Mouse (Mus musculus) embryonic facial prominence, embryonic 12.5 days (tissue): ENCODE results near the gene Ttf1. TPM values are rescaled to one million over a fixed set of nuclear protein-coding genes. Genes with fewer than 3 reads are reported as not detected.
"Not testable (repeated sequence)": the region's sequence is repeated elsewhere in the genome, so short reads cannot be mapped to it uniquely, and the experiment has no call there.

Experiments used
- ATAC-seq: fragments of 200-750 bp; cut with Nextera tagmentation; 2 replicates; pipeline ENCODE4 v1.8.0; 2017; ENCODE audit not compliant: insufficient number of reproducible peaks, insufficient read depth, low FRiP score, low TSS enrichment
- H3K27ac ChIP-seq: fragments of 300-500 bp; sonication (generic); 2 replicates; pipeline ENCODE4 v1.5.1; 2016; ENCODE audit warnings: mild to moderate bottlenecking
- H3K27me3 ChIP-seq: fragments of 300-500 bp; sonication (generic); 2 replicates; pipeline ENCODE4 v1.6.1; 2016; ENCODE audit warnings: mild to moderate bottlenecking, moderate library complexity
- H3K36me3 ChIP-seq: fragments of 300-500 bp; sonication (generic); 2 replicates; pipeline ENCODE4 v1.6.1; 2016; ENCODE audit warnings: mild to moderate bottlenecking
- H3K4me1 ChIP-seq: fragments of 300-500 bp; sonication (generic); 2 replicates; pipeline ENCODE4 v1.6.1; 2016
- H3K4me2 ChIP-seq: fragments of 300-500 bp; sonication (generic); replicated peaks from 2 replicates; pipeline ENCODE4 v1.6.1; 2016; ENCODE audit warnings: mild to moderate bottlenecking, moderate library complexity
- H3K4me3 ChIP-seq: fragments of 300-500 bp; sonication (generic); 2 replicates; pipeline ENCODE4 v1.5.1; 2016; ENCODE audit warnings: mild to moderate bottlenecking
- H3K9ac ChIP-seq: fragments of 300-500 bp; sonication (generic); 2 replicates; pipeline ENCODE4 v1.6.1; 2016; ENCODE audit warnings: mild to moderate bottlenecking, moderate library complexity
- H3K9me3 ChIP-seq: fragments of 300-500 bp; sonication (generic); 2 replicates; pipeline ENCODE4 v1.6.1; 2016; ENCODE audit warnings: mild to moderate bottlenecking, moderate library complexity
- WGBS: fragments of 180-500 bp; shearing (Covaris S2); methylation state at CpG from one replicate; pipeline ENCODE4 v1.1.7; 2016; 5-methylcytosine and 5-hydroxymethylcytosine counted together
- polyA plus RNA-seq: library from polyadenylated mRNA; unstranded; fragments of >200 nt; fragmentation: Nextera tagmentation; extraction: Ambion mirVana; gene quantifications from 2 replicates; pipeline ENCODE4 v1.2.1, GENCODE M21; 2016

Ttf1 gene
- polyA plus RNA-seq, 1 experiment from 2014 or later = 11.4 TPM

GRCm38 (mm10) chr2:29066410-29066809 is 6.3 kb downstream of the Ttf1 start:
- Histone ChIP-seq H3K27ac (no peak overlapping the region), H3K27me3 (no peaks in the 10 kb centered on the region), H3K9me3 (no peaks in the 10 kb centered on the region), H3K36me3 (peaks cover 41% of the 10 kb centered on the region), H3K9ac (no peak overlapping the region), H3K4me1 (peaks cover under 1% of the 10 kb centered on the region; the same call in 1 of the 2 replicates), H3K4me3 (no peak overlapping the region), H3K4me2 (no peak overlapping the region)
- WGBS = 60% methylated on average over 7 of the region's 7 CpGs
- no peak for ATAC-seq

GRCm38 (mm10) chr2:29074676-29075075 is 14.6 kb downstream of the Ttf1 start:
- no peak overlapping the region for H3K4me3 ChIP-seq
- H3K36me3 ChIP-seq = peaks cover 73% of the 10 kb centered on the region
- no peak for ATAC-seq
- no peaks in the 10 kb centered on the region for H3K9me3 ChIP-seq
- H3K9ac ChIP-seq = no peak overlapping the region
- 91% methylated on average over 7 of the region's 7 CpGs for WGBS
- H3K4me1 ChIP-seq = no peaks in the 10 kb centered on the region
- H3K27me3 ChIP-seq = no peaks in the 10 kb centered on the region
- no peak overlapping the region for H3K4me2 ChIP-seq
- H3K27ac ChIP-seq = no peak overlapping the region

GRCm38 (mm10) chr2:29075331-29076070 is 15.4 kb downstream of the Ttf1 start:
- Histone ChIP-seq H3K27me3 (no peaks in the 10 kb centered on the region), H3K4me1 (no peaks in the 10 kb centered on the region), H3K9ac (no peak overlapping the region), H3K4me3 (no peak overlapping the region), H3K36me3 (peaks cover 75% of the 10 kb centered on the region), H3K9me3 (no peaks in the 10 kb centered on the region), H3K27ac (no peak overlapping the region), H3K4me2 (no peak overlapping the region)
- 92% methylated on average over 11 of the region's 11 CpGs for WGBS
- no peak for ATAC-seq

GRCm38 (mm10) chr2:29076226-29076625 is 16.2 kb downstream of the Ttf1 start:
- Histone ChIP-seq H3K4me1 (no peaks in the 10 kb centered on the region), H3K4me3 (no peak overlapping the region), H3K27ac (no peak overlapping the region), H3K27me3 (no peaks in the 10 kb centered on the region), H3K9me3 (no peaks in the 10 kb centered on the region), H3K9ac (no peak overlapping the region), H3K36me3 (peaks cover 75% of the 10 kb centered on the region), H3K4me2 (no peak overlapping the region)
- whole genome bisulfite sequencing = 80% methylated on average over 2 of the region's 2 CpGs
- ATAC-seq = no peak

- no peak overlapping the region for H3K4me3 ChIP-seq
- H3K27me3 ChIP-seq = no peaks in the 10 kb centered on the region
- no peak overlapping the region for H3K9ac ChIP-seq
- H3K36me3 ChIP-seq = peaks cover 85% of the 10 kb centered on the region
- no peaks in the 10 kb centered on the region for H3K4me1 ChIP-seq
- no peak overlapping the region for H3K27ac ChIP-seq
- H3K9me3 ChIP-seq = no peaks in the 10 kb centered on the region
- 61% methylated on average over 3 of the region's 3 CpGs for WGBS
- H3K4me2 ChIP-seq = no peak overlapping the region
- no peak for ATAC-seq
These were observed 21.9 kb downstream of the Ttf1 start for GRCm38 (mm10) chr2:29081965-29082364.

- Histone ChIP-seq H3K27me3 (no peaks in the 10 kb centered on the region), H3K36me3 (peaks cover 57% of the 10 kb centered on the region), H3K4me2 (no peak overlapping the region), H3K27ac (no peak overlapping the region), H3K9me3 (no peaks in the 10 kb centered on the region), H3K4me3 (no peak overlapping the region), H3K4me1 (no peaks in the 10 kb centered on the region), H3K9ac (no peak overlapping the region)
- ATAC-seq = no peak
- WGBS = 96% methylated on average over 7 of the region's 7 CpGs
These were observed 26.0 kb downstream of the Ttf1 start for GRCm38 (mm10) chr2:29086026-29086425.

GRCm38 (mm10) chr2:29089276-29089675 is 29.2 kb downstream of the Ttf1 start:
- not testable (repeated sequence) for H3K9me3 ChIP-seq, H3K4me1 ChIP-seq, H3K4me2 ChIP-seq, H3K27me3 ChIP-seq, H3K27ac ChIP-seq, H3K9ac ChIP-seq, H3K4me3 ChIP-seq, ATAC-seq
- 85% methylated on average over 6 of the region's 6 CpGs for WGBS
- peaks cover 25% of the 10 kb centered on the region for H3K36me3 ChIP-seq

GRCm38 (mm10) chr2:29095674-29096073 is 35.6 kb downstream of the Ttf1 start:
- Histone ChIP-seq H3K27me3 (no peaks in the 10 kb centered on the region), H3K9me3 (no peaks in the 10 kb centered on the region), H3K4me2 (no peak overlapping the region), H3K4me3 (no peak overlapping the region), H3K4me1 (no peaks in the 10 kb centered on the region), H3K36me3 (no peaks in the 10 kb centered on the region), H3K9ac (no peak overlapping the region), H3K27ac (no peak overlapping the region)
- ATAC-seq = no peak
- 88% methylated on average over 8 of the region's 8 CpGs for WGBS

GRCm38 (mm10) chr2:29096751-29097150 is 36.7 kb downstream of the Ttf1 start:
- H3K4me2 ChIP-seq = no peak overlapping the region
- H3K9ac ChIP-seq = no peak overlapping the region
- no peaks in the 10 kb centered on the region for H3K27me3 ChIP-seq
- H3K9me3 ChIP-seq = no peaks in the 10 kb centered on the region
- no peak for ATAC-seq
- WGBS = 66% methylated on average over 4 of the region's 4 CpGs
- no peak overlapping the region for H3K27ac ChIP-seq
- no peaks in the 10 kb centered on the region for H3K4me1 ChIP-seq
- H3K36me3 ChIP-seq = no peaks in the 10 kb centered on the region
- no peak overlapping the region for H3K4me3 ChIP-seq

- H3K4me3 ChIP-seq = no peak overlapping the region
- no peak overlapping the region for H3K27ac ChIP-seq
- no peak overlapping the region for H3K9ac ChIP-seq
- H3K9me3 ChIP-seq = no peaks in the 10 kb centered on the region
- H3K36me3 ChIP-seq = no peaks in the 10 kb centered on the region
- WGBS = 78% methylated on average over 3 of the region's 3 CpGs
- no peak overlapping the region for H3K4me2 ChIP-seq
- H3K27me3 ChIP-seq = no peaks in the 10 kb centered on the region
- H3K4me1 ChIP-seq = no peaks in the 10 kb centered on the region
- no peak for ATAC-seq
These were observed 37.4 kb downstream of the Ttf1 start for GRCm38 (mm10) chr2:29097465-29097864.

- H3K4me1 ChIP-seq, H3K4me2 ChIP-seq, H3K4me3 ChIP-seq, H3K9me3 ChIP-seq, H3K9ac ChIP-seq, H3K27me3 ChIP-seq, H3K27ac ChIP-seq, H3K36me3 ChIP-seq, ATAC-seq: not testable (repeated sequence)
- WGBS = 95% methylated on average over 5 of the region's 5 CpGs
These were observed 37.9 kb downstream of the Ttf1 start for GRCm38 (mm10) chr2:29097955-29098354.

GRCm38 (mm10) chr2:29098786-29099185 is 38.7 kb downstream of the Ttf1 start:
- WGBS = 77% methylated on average over 8 of the region's 8 CpGs
- H3K9ac ChIP-seq = no peak overlapping the region
- ATAC-seq = no peak
- no peak overlapping the region for H3K4me2 ChIP-seq
- no peaks in the 10 kb centered on the region for H3K4me1 ChIP-seq
- no peaks in the 10 kb centered on the region for H3K27me3 ChIP-seq
- no peak overlapping the region for H3K4me3 ChIP-seq
- H3K27ac ChIP-seq = no peak overlapping the region
- no peaks in the 10 kb centered on the region for H3K36me3 ChIP-seq
- no peaks in the 10 kb centered on the region for H3K9me3 ChIP-seq
